Mouse (Mus musculus) brain, embryonic 14.5 days (tissue): ENCODE results near the gene Tmem156.

Source experiments
- CTCF ChIP-seq: fragments of 200-500 bp; IDR thresholded peaks from 2 replicates; pipeline ENCODE4 v1.5.1; 2012; ENCODE audit warnings: inconsistent platforms, mild to moderate bottlenecking, moderate library complexity, borderline replicate concordance; ENCODE audit not compliant: insufficient read depth, insufficient read length; ENCODE audit errors: extremely low read depth
- POLR2A ChIP-seq: fragments of 200-500 bp; IDR thresholded peaks from 2 replicates; pipeline ENCODE4 v1.6.1; 2012; ENCODE audit warnings: mild to moderate bottlenecking, inconsistent platforms, borderline replicate concordance; ENCODE audit not compliant: poor library complexity, insufficient read depth, insufficient read length, severe bottlenecking; ENCODE audit errors: extremely low read depth

GRCm38 (mm10) chr5:65022006-65022405, 69.9 kb downstream of the Tmem156 start:
- TF ChIP-seq CTCF (no peak), POLR2A (no peak)
